Mouse (Mus musculus): ENCODE data around the gene Cks2. TPM values are rescaled to one million over a fixed set of nuclear protein-coding genes. Genes with fewer than 3 reads are reported as not detected.

Cks2 gene
- polyA plus RNA-seq, 1 experiment from 2014 or later, result 330 TPM

DNA sequence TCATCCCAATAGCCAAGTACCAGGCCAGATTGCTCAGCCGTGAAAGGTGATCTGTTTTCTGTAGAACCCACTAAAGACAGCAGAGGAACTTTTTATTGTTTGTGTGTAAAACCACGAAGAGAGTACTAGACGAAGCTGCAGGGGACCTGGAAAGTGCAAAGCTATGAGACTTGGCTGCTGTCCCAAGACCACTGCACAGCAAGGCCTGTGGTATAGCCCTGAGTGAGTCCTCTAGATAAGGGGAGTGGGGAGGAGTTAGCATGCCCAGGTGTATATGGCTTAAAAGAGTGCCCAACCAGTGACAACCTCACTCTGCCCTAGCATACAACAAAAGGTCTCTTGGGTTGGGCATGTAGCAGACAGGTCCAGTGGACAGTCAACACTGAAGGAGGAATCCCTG is 43.7 kb downstream of the Cks2 start:
- WGBS, result 69% methylated on average over 3 of the region's 3 CpGs
- H3K9ac ChIP-seq, result no peak overlapping the region
- no peak overlapping the region for H3K4me2 ChIP-seq
- peaks cover 48% of the 10 kb centered on the region for H3K36me3 ChIP-seq (replicated peaks)
- H3K9me3 ChIP-seq, result no peaks in the 10 kb centered on the region
- no peak overlapping the region for H3K4me3 ChIP-seq (replicated peaks)
- no peak overlapping the region for H3K27ac ChIP-seq
- ATAC-seq (ENCODE audit: low FRiP score), result no peak
- no peaks in the 10 kb centered on the region for H3K27me3 ChIP-seq
- no peaks in the 10 kb centered on the region for H3K4me1 ChIP-seq

- Histone ChIP-seq H3K4me2 (no peak overlapping the region), H3K27me3 (no peaks in the 10 kb centered on the region), H3K27ac (no peak overlapping the region), H3K36me3 (replicated peaks) (0 out of 2 replicates have a peak, but pooled peaks cover 3% of the 10 kb centered on the region), H3K9ac (no peak overlapping the region), H3K4me3 (replicated peaks) (no peak overlapping the region), H3K9me3 (no peaks in the 10 kb centered on the region), H3K4me1 (no peaks in the 10 kb centered on the region)
- no peak for ATAC-seq (ENCODE audit: low FRiP score)
These were observed 51.4 kb downstream of the Cks2 start for GRCm38 (mm10) chr13:51696481-51696880.

- Histone ChIP-seq H3K27ac (no peak overlapping the region), H3K9me3 (no peaks in the 10 kb centered on the region), H3K4me1 (no peaks in the 10 kb centered on the region), H3K4me2 (no peak overlapping the region), H3K4me3 (replicated peaks) (no peak overlapping the region), H3K27me3 (no peaks in the 10 kb centered on the region), H3K36me3 (replicated peaks) (0 out of 2 replicates have a peak, but pooled peaks cover 6% of the 10 kb centered on the region), H3K9ac (no peak overlapping the region)
- ATAC-seq (ENCODE audit: low FRiP score), result no peak
- 90% methylated on average over 6 of the region's 6 CpGs for WGBS
These were observed 52.4 kb downstream of the Cks2 start for GRCm38 (mm10) chr13:51697455-51697854.

DNA sequence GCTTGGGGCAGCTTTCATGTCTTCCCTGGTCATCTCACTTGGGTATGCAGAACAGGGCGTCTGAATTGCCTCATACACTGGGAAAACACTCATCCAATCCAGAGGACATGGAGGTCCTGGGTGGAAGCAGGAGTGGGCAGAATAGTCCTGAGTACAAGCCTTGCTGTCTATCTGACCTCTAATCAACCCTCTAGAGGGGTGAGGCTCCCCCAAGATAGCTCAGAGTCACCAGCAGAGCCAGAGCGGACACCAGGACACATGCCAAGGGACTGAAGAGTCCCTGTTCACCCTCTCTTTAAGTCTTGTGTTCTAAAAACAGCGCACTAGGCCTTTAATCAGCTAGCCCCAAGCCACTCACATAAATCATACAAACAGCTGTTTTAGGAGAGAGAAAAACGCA is 52.9 kb downstream of the Cks2 start:
- Histone ChIP-seq H3K9ac (no peak overlapping the region), H3K27me3 (no peaks in the 10 kb centered on the region), H3K27ac (no peak overlapping the region), H3K4me1 (no peaks in the 10 kb centered on the region), H3K36me3 (replicated peaks) (0 out of 2 replicates have a peak, but pooled peaks cover 8% of the 10 kb centered on the region), H3K4me2 (no peak overlapping the region), H3K4me3 (replicated peaks) (no peak overlapping the region), H3K9me3 (no peaks in the 10 kb centered on the region)
- no peak for ATAC-seq (ENCODE audit: low FRiP score)
- WGBS, result 83% methylated on average over 4 of the region's 4 CpGs

DNA sequence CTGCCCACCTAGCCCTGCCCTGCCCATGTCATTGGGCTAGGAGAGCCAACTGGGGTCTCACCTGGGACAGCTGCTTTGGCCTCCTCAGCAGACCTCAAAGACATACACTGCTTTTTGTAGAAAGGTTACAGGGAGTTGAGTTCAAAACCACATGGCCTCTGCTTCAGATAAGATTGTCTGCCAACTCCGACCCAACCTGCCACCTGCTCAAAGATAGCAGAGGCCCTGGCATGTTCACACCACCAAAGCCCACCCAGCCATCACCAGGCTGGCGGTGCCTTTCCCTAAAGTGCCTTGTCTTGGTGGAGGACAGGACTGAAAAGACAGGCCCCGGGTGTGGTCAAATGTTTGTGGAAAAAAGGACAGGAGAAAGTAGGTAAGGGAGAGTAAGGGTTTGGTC is 53.3 kb downstream of the Cks2 start:
- 97% methylated on average over 3 of the region's 3 CpGs for WGBS
- no peak overlapping the region for H3K4me2 ChIP-seq
- peaks cover 12% of the 10 kb centered on the region; the same call in 1 of the 2 replicates for H3K36me3 ChIP-seq (replicated peaks)
- no peak overlapping the region for H3K27ac ChIP-seq
- H3K4me1 ChIP-seq, result no peaks in the 10 kb centered on the region
- no peaks in the 10 kb centered on the region for H3K9me3 ChIP-seq
- no peak overlapping the region for H3K4me3 ChIP-seq (replicated peaks)
- no peaks in the 10 kb centered on the region for H3K27me3 ChIP-seq
- no peak for ATAC-seq (ENCODE audit: low FRiP score)
- H3K9ac ChIP-seq, result no peak overlapping the region

Other genes with a start within 250 kb of the Cks2 start
- gene S1pr3, start 236.6 kb upstream of the Cks2 start, polyA plus RNA-seq (2016; fragmentation: Nextera tagmentation; extraction: Ambion mirVana), result 27.8 and 32.0 TPM in 2 replicates
- 7.9 and 9.6 TPM in 2 replicates for gene Shc3, start 75.8 kb upstream of the Cks2 start, polyA plus RNA-seq (2016; fragmentation: Nextera tagmentation; extraction: Ambion mirVana)
- 31.6 and 34.5 TPM in 2 replicates for gene Secisbp2, start 6.5 kb downstream of the Cks2 start, polyA plus RNA-seq (2016; fragmentation: Nextera tagmentation; extraction: Ambion mirVana)
- gene Sema4d, start 148.5 kb downstream of the Cks2 start, polyA plus RNA-seq (2016; fragmentation: Nextera tagmentation; extraction: Ambion mirVana), result 8.2 and 11.4 TPM in 2 replicates
- 211 and 218 TPM in 2 replicates for gene Gadd45g, start 201.4 kb downstream of the Cks2 start, polyA plus RNA-seq (2016; fragmentation: Nextera tagmentation; extraction: Ambion mirVana)